Comparison of ENCODE assay signal across 10 mouse cellular contexts in genomic region chr6:52797252-52797800, GRCm38 (mm10).
DNase-seq lines count a peak whose midpoint lies in the region; ATAC-seq and TF ChIP-seq lines count a peak whose summit lies in the region.
"Had no signal": no experiment of that assay in that cellular context is flagged by ENCODE, and none has a peak within 500 bp of the region (broad histone marks: within the 10 kb centered on the region; RNA-seq: fewer than 3 reads in every experiment).

No protein-coding gene starts in this region.

- no peak overlapping the region for H3K9ac ChIP-seq in kidney, embryonic 16.5 days (replicated peaks; ENCODE audit: low read length)
- no peak overlapping the region for H3K9ac ChIP-seq in ES-Bruce4 (ENCODE audit: low read depth, poor library complexity, severe bottlenecking)

- DNase-seq in cerebellum, postnatal 14 days, result peak; percentile 64 to 65
- DNase-seq in cerebellum, adult 8-10 months, result no peak
- no peak for DNase-seq in kidney, adult 18-20 months
- DNase-seq in fibroblast of lung, adult 2 months (ENCODE audit: low read depth), result peak; percentile 54
- no peak for DNase-seq in urinary bladder, adult 18-20 months (ENCODE audit: low spot score in 2 of 2)
- no peak for DNase-seq in thymus, adult 18-20 months
- DNase-seq: adrenal gland, postnatal 36 days; right cerebral cortex, adult 18-20 months had no signal

- peaks cover 40% of the 10 kb centered on the region for H3K4me1 ChIP-seq in kidney, embryonic 16.5 days (ENCODE audit: insufficient read depth, low read length)
- H3K4me1 ChIP-seq in ES-Bruce4 (ENCODE audit: control insufficient read depth, insufficient read depth, low read length), result no peaks in the 10 kb centered on the region

- ATAC-seq in kidney, embryonic 16.5 days (ENCODE audit: low FRiP score, low TSS enrichment), result no peak

- TF ChIP-seq CTCF in ES-Bruce4 (IDR thresholded peaks at IDR 0.05; ENCODE audit: low read depth, low read length), result peak; percentile 36

- H3K27ac ChIP-seq in kidney, embryonic 16.5 days (ENCODE audit: low read length), result peak overlapping the region; percentile 40; the same call in 1 of the 2 replicates
- no peak overlapping the region for H3K27ac ChIP-seq in ES-Bruce4 (ENCODE audit: insufficient read depth, low read length)

- no peaks in the 10 kb centered on the region for H3K9me3 ChIP-seq in kidney, embryonic 16.5 days (ENCODE audit: low read length)
- H3K9me3 ChIP-seq in ES-Bruce4 (replicated peaks; ENCODE audit: control insufficient read depth, insufficient read depth, low read length, poor library complexity, severe bottlenecking), result no peaks in the 10 kb centered on the region

- no peak for TF ChIP-seq EP300 in ES-Bruce4 (IDR thresholded peaks at IDR 0.05; ENCODE audit: insufficient read depth, low read depth, low read length)

- no peaks in the 10 kb centered on the region for H3K36me3 ChIP-seq in kidney, embryonic 16.5 days (ENCODE audit: insufficient read depth, low read length)
- no peaks in the 10 kb centered on the region for H3K36me3 ChIP-seq in ES-Bruce4 (ENCODE audit: control insufficient read depth, insufficient read depth, low read length, poor library complexity, severe bottlenecking)

- 41% methylated on average over 6 of the region's 6 CpGs for WGBS in kidney, embryonic 16.5 days

- no peak for TF ChIP-seq POLR2A in ES-Bruce4 (IDR thresholded peaks at IDR 0.05; ENCODE audit: insufficient read depth, low read length)

- H3K4me3 ChIP-seq in kidney, embryonic 16.5 days (ENCODE audit: low read length), result no peak overlapping the region
- no peak overlapping the region for H3K4me3 ChIP-seq in ES-Bruce4 (ENCODE audit: low read depth, low read length)

- no peak overlapping the region for H3K4me2 ChIP-seq in kidney, embryonic 16.5 days (replicated peaks; ENCODE audit: low read depth, low read length)

- no peaks in the 10 kb centered on the region for H3K27me3 ChIP-seq in kidney, embryonic 16.5 days (ENCODE audit: insufficient read depth, low read length)
- no peaks in the 10 kb centered on the region for H3K27me3 ChIP-seq in ES-Bruce4 (ENCODE audit: control insufficient read depth, insufficient read depth, low read length, poor library complexity, severe bottlenecking)

Comparison
In these comparisons a context has a peak if more than half of its experiments do, and no peak if none do; other contexts are left out.
1. DNase-seq: peak in cerebellum, postnatal 14 days (2 of 2) and fibroblast of lung, adult 2 months (single experiment); none in cerebellum, adult 8-10 months (single experiment), kidney, adult 18-20 months (single experiment), urinary bladder, adult 18-20 months (0 of 2) and thymus, adult 18-20 months (0 of 2).